Mouse (Mus musculus): ENCODE results near the gene Usp2.

- TF ChIP-seq CTCF (IDR thresholded peaks at IDR 0.05; ENCODE audit: extremely low read depth, insufficient read depth, low read length) = no peak
- TF ChIP-seq POLR2A (IDR thresholded peaks at IDR 0.05; ENCODE audit: extremely low read depth, insufficient read depth, low read length) = no peak
These were observed 34.7 kb downstream of the Usp2 start, which contains the start of gene Mfrp for GRCm38 (mm10) chr9:44101490-44101889.
